Mouse (Mus musculus) forebrain, embryonic 11.5 days (tissue): ENCODE results near the gene Ccdc96. TPM values are rescaled to one million over a fixed set of nuclear protein-coding genes. Genes with fewer than 3 reads are reported as not detected.

Experiments
- ATAC-seq: fragments of 200-750 bp; cut with Nextera tagmentation; replicated peaks from 2 replicates; pipeline ENCODE4 v1.8.0; 2017; ENCODE audit warnings: moderate TSS enrichment; ENCODE audit not compliant: low FRiP score
- DNase-seq: peaks from one replicate; pipeline ENCODE4 v3.0.0-alpha.2; 2017; ENCODE audit warnings: low spot score
- H3K27ac ChIP-seq: fragments of 300-500 bp; sonication (generic); 2 replicates; pipeline ENCODE4 v1.5.1; 2014; ENCODE audit warnings: low read depth, low read length
- H3K27me3 ChIP-seq: fragments of 300-500 bp; sonication (generic); 2 replicates; pipeline ENCODE4 v1.6.1; 2014; ENCODE audit warnings: mild to moderate bottlenecking, low read length, mixed read lengths; ENCODE audit not compliant: control insufficient read depth, insufficient read depth
- H3K36me3 ChIP-seq: fragments of 300-500 bp; sonication (generic); 2 replicates; pipeline ENCODE4 v1.6.1; 2014; ENCODE audit warnings: mild to moderate bottlenecking, low read length, moderate library complexity, mixed read lengths; ENCODE audit not compliant: control insufficient read depth, insufficient read depth
- H3K4me1 ChIP-seq: fragments of 300-500 bp; sonication (generic); replicated peaks from 2 replicates; pipeline ENCODE4 v1.6.1; 2014; ENCODE audit warnings: low read length, mixed read lengths; ENCODE audit not compliant: control insufficient read depth, insufficient read depth
- H3K4me2 ChIP-seq: fragments of 300-500 bp; sonication (generic); 2 replicates; pipeline ENCODE4 v1.6.1; 2014; ENCODE audit warnings: low read depth, mild to moderate bottlenecking, low read length, moderate library complexity, mixed read lengths; ENCODE audit not compliant: severe bottlenecking
- H3K4me3 ChIP-seq: fragments of 300-500 bp; sonication (generic); 2 replicates; pipeline ENCODE4 v1.5.1; 2014; ENCODE audit warnings: low read depth, low read length
- H3K9ac ChIP-seq: fragments of 300-500 bp; sonication (generic); 2 replicates; pipeline ENCODE4 v1.6.1; 2014; ENCODE audit warnings: low read length
- H3K9me3 ChIP-seq: fragments of 300-500 bp; sonication (generic); 2 replicates; pipeline ENCODE4 v1.6.1; 2016; ENCODE audit warnings: low read length, mixed read lengths; ENCODE audit not compliant: control insufficient read depth
- WGBS: fragments of 180-500 bp; shearing (Covaris S2); extraction: QIAGEN DNeasy Blood & Tissue Kit; methylation state at CpG from one replicate; pipeline ENCODE4 v1.1.7; 2014; 5-methylcytosine and 5-hydroxymethylcytosine counted together
- polyA plus RNA-seq: library from polyadenylated mRNA; unstranded; fragments of >200 nt; fragmentation: Nextera tagmentation; extraction: Ambion mirVana; gene quantifications from 2 replicates; pipeline ENCODE4 v1.2.1, GENCODE M21; 2014

Ccdc96 gene
- polyA plus RNA-seq, 1 experiment from 2014 or later = 4.2 TPM

DNA sequence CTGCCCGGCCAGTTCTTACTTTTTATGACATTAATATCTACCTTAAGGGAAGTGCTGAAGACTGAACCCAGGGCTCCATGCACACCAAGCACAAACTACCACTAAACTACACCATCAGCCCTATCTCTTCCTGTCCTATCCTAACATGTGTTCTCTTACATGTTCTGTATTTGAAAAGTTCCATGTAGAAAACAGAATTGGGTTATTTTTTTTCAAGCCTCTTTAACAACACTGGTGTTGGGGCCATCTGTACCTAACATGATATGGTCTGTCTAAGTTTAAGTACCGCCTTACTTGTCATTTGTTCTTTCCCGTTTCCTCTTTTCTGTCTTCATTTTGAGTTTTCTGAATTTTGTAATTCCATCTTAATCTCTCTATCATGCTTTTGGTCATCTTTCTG is 52.0 kb downstream of the Ccdc96 start:
- ATAC-seq (no peak), DNase-seq (no peak)
- Histone ChIP-seq H3K36me3 (no peaks in the 10 kb centered on the region), H3K4me1 (no peaks in the 10 kb centered on the region), H3K27me3 (no peaks in the 10 kb centered on the region), H3K4me3 (no peak overlapping the region), H3K4me2 (no peak overlapping the region), H3K27ac (no peak overlapping the region), H3K9me3 (no peaks in the 10 kb centered on the region), H3K9ac (no peak overlapping the region)
- 88% methylated on average over 3 of the region's 3 CpGs for WGBS

Other genes with a start within 250 kb of the Ccdc96 start
- gene Sorcs2, start 86.4 kb upstream of the Ccdc96 start, polyA plus RNA-seq = 6.4 and 7.8 TPM in 2 replicates
- 51.7 and 55.2 TPM in 2 replicates for gene Grpel1, start 19.6 kb upstream of the Ccdc96 start, polyA plus RNA-seq
- 3.2 and 3.5 TPM in 2 replicates for gene Tada2b, start 303 bp upstream of the Ccdc96 start, polyA plus RNA-seq
- gene Tbc1d14, start 108.7 kb downstream of the Ccdc96 start, polyA plus RNA-seq = 48.3 and 50.8 TPM in 2 replicates
- gene D5Ertd579e, start 211.4 kb downstream of the Ccdc96 start, polyA plus RNA-seq = 39.9 and 41.9 TPM in 2 replicates